ENCODE assay signal across 12 mouse cellular contexts in the genomic region with DNA sequence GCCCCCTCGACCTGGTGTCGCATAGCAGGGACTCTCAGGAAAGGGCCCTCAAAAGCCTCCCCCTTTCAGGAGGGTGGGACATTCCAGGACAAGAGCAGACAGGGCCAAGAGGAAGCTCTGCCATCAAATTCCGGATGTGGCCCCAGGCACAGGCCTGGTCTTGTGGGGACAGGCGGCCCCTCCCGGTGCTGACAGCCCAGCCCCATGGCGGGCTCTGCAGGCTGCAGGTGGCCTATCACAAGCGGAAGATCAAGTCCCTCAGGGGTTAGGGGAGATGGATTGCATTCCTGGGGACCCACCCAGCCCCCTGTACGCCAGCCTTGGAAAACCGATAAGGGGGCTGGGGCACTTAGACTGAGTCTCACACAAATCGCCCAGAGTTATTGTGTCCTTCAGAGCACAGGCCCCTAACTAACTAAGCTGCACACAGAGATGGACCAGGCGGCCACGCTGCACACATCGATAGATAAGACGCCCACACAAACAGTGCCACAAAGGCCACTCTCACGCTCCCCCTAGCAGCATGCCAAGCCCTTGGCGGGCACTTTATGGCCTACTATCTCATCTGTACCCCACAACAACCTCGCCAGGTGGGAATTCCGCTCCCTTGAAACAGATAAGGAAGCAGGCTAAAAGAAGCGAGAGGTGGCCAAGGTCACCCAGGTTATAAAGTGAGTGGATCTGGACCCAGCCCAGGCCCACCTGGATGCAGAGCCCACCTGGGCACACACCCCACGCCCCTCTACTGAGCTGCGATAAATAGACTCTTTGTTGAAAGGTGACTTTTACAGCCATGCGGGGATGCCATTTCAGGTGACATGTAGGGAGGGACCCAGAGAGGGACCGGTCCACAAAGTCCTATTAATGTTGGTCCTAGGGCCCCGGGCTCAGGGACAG. TPM values are rescaled to one million over a fixed set of nuclear protein-coding genes. Genes with fewer than 3 reads are reported as not detected.
DNase-seq lines count a peak whose midpoint lies in the region; ATAC-seq and TF ChIP-seq lines count a peak whose summit lies in the region.
"Had no signal": no experiment of that assay in that cellular context is flagged by ENCODE, and none has a peak within 500 bp of the region (broad histone marks: within the 10 kb centered on the region; RNA-seq: fewer than 3 reads in every experiment).

No protein-coding gene starts in this region.

- H3K27ac ChIP-seq in heart, embryonic 14.5 days (replicated peaks in 1 of 2; ENCODE audit: control insufficient read depth in 1 of 2, insufficient read depth in 1 of 2, low read depth in 2 of 2, low read length in 2 of 2): no peak overlapping the region
- 0 out of 2 replicates have a peak overlapping the region, but pooled peaks have one; percentile 17 for H3K27ac ChIP-seq in limb, embryonic 12.5 days
- no peak overlapping the region for H3K27ac ChIP-seq in lung, postnatal 0 days (ENCODE audit: low read length)
- H3K27ac ChIP-seq: liver, embryonic 14.5 days had no signal

- H3K4me3 ChIP-seq in heart, embryonic 14.5 days (ENCODE audit: control insufficient read depth in 1 of 2, insufficient read depth in 1 of 2, low read depth in 1 of 2, low read length in 2 of 2): no peak overlapping the region
- H3K4me3 ChIP-seq in limb, embryonic 12.5 days (replicated peaks): no peak overlapping the region
- H3K4me3 ChIP-seq in lung, postnatal 0 days (ENCODE audit: low read depth, low read length): no peak overlapping the region

- no peak for DNase-seq in heart, adult 8-10 months (ENCODE audit: low spot score)
- peak; percentile 3 for DNase-seq in R1 (ENCODE audit: low read depth, low spot score)
- DNase-seq in B cell, adult 2 months: no peak
- no peak for DNase-seq in lung, postnatal 0 days (ENCODE audit: low spot score)
- DNase-seq in gastrocnemius, postnatal 25 days: no peak
- DNase-seq: gastrocnemius, postnatal 14 days had no signal

- no peaks in the 10 kb centered on the region for H3K36me3 ChIP-seq in heart, embryonic 14.5 days (ENCODE audit: control insufficient read depth, insufficient read depth, low read length)
- no peaks in the 10 kb centered on the region for H3K36me3 ChIP-seq in limb, embryonic 12.5 days
- no peaks in the 10 kb centered on the region for H3K36me3 ChIP-seq in lung, postnatal 0 days (ENCODE audit: insufficient read depth, low read length)

- H3K27me3 ChIP-seq in heart, embryonic 14.5 days (ENCODE audit: control insufficient read depth, insufficient read depth, low read length): no peaks in the 10 kb centered on the region
- H3K27me3 ChIP-seq in limb, embryonic 12.5 days: peaks cover 1% of the 10 kb centered on the region; the same call in 1 of the 2 replicates
- H3K27me3 ChIP-seq in lung, postnatal 0 days (replicated peaks; ENCODE audit: insufficient read depth, low read length): no peaks in the 10 kb centered on the region

- no peak overlapping the region for H3K4me2 ChIP-seq in heart, embryonic 14.5 days (ENCODE audit: low read length)
- no peak overlapping the region for H3K4me2 ChIP-seq in limb, embryonic 12.5 days
- H3K4me2 ChIP-seq in lung, postnatal 0 days (replicated peaks; ENCODE audit: low read depth, low read length): no peak overlapping the region

- TF ChIP-seq EP300 in lung, postnatal 0 days (IDR thresholded peaks at IDR 0.05): no peak

- no peak overlapping the region; the same call in 1 of the 2 replicates for H3K9ac ChIP-seq in heart, embryonic 14.5 days (ENCODE audit: low read length)
- H3K9ac ChIP-seq in limb, embryonic 12.5 days (replicated peaks): 0 out of 2 replicates have a peak overlapping the region, but pooled peaks have one; percentile 4
- no peak overlapping the region for H3K9ac ChIP-seq in lung, postnatal 0 days (replicated peaks; ENCODE audit: low read depth)
- H3K9ac ChIP-seq: liver, embryonic 14.5 days had no signal

- no peaks in the 10 kb centered on the region for H3K9me3 ChIP-seq in heart, embryonic 14.5 days (ENCODE audit: control insufficient read depth, low read length)
- no peaks in the 10 kb centered on the region for H3K9me3 ChIP-seq in limb, embryonic 12.5 days
- no peaks in the 10 kb centered on the region for H3K9me3 ChIP-seq in lung, postnatal 0 days (ENCODE audit: low read length)

- 50% methylated on average over 24 of the region's 24 CpGs for WGBS in heart, embryonic 14.5 days
- WGBS in limb, embryonic 12.5 days: 64% methylated on average over 24 of the region's 24 CpGs
- 53% methylated on average over 24 of the region's 24 CpGs for WGBS in lung, postnatal 0 days

- ATAC-seq in heart, embryonic 14.5 days (ENCODE audit: insufficient number of reproducible peaks, insufficient read depth, low FRiP score, low read depth): 0 out of 2 replicates have a peak, but pooled peaks have one; percentile 44
- ATAC-seq in hematopoietic stem cell, adult 5-6 weeks (replicated peaks in 1 of 2; ENCODE audit: insufficient read depth in 1 of 2, low FRiP score in 2 of 2, low TSS enrichment in 1 of 2, low read depth in 1 of 2, poor library complexity in 2 of 2, severe bottlenecking in 2 of 2): peak; percentile 41 to 52
- ATAC-seq in limb, embryonic 12.5 days (ENCODE audit: insufficient number of reproducible peaks, insufficient read depth, low FRiP score, low TSS enrichment, low read depth): no peak
- ATAC-seq in lung, postnatal 0 days: no peak

- no peak for TF ChIP-seq CTCF in lung, postnatal 0 days (IDR thresholded peaks at IDR 0.05)

- H3K4me1 ChIP-seq in heart, embryonic 14.5 days (ENCODE audit: control insufficient read depth in 2 of 2, insufficient read depth in 2 of 2, low read length in 2 of 2): peaks cover 9 to 10% of the 10 kb centered on the region in 2 experiments
- H3K4me1 ChIP-seq in limb, embryonic 12.5 days (replicated peaks): peaks cover 9% of the 10 kb centered on the region
- no peaks in the 10 kb centered on the region for H3K4me1 ChIP-seq in lung, postnatal 0 days (ENCODE audit: insufficient read depth, low read depth, low read length)

RNA-seq across cellular contexts. Expression of a gene that starts 55.5 kb away (rescaled TPM):
- not detected in 2 replicates for polyA plus RNA-seq in heart, embryonic 14.5 days (2014; fragmentation: Nextera tagmentation; extraction: Ambion mirVana)
- not detected for total RNA-seq in heart, adult 8-10 months (2022)
- total RNA-seq in hematopoietic stem cell, adult 5-6 weeks (2017): 0.63 TPM in 1 of 2 replicates, not detected in the other
- not detected in 2 replicates for polyA plus RNA-seq in limb, embryonic 12.5 days (2016; fragmentation: Nextera tagmentation; extraction: Ambion mirVana)
- polyA plus RNA-seq in lung, postnatal 0 days (2015; fragmentation: Nextera tagmentation; extraction: Ambion mirVana): not detected in 2 replicates
- not detected for total RNA-seq in gastrocnemius, postnatal 25 days (2021)
- total RNA-seq: gastrocnemius, postnatal 14 days; layer of hippocampus, adult 18-20 months; midbrain, postnatal 0 days had no signal
- polyA plus RNA-seq: liver, embryonic 14.5 days had no signal

Comparison
In these comparisons a context has a peak if more than half of its experiments do, and no peak if none do; other contexts are left out.
1. ATAC-seq: peak in heart, embryonic 14.5 days (single experiment) and hematopoietic stem cell, adult 5-6 weeks (2 of 2); none in limb, embryonic 12.5 days (single experiment) and lung, postnatal 0 days (single experiment).